Mouse (Mus musculus): Measurements from ENCODE around the gene Nrl. TPM values are rescaled to one million over a fixed set of nuclear protein-coding genes. Genes with fewer than 3 reads are reported as not detected.

Gene Nrl
- polyA plus RNA-seq, 1 experiment from 2014 or later: not detected

- Histone ChIP-seq H3K4me2 (replicated peaks; ENCODE audit: low read depth, low read length) (peak overlapping the region; percentile 64), H3K4me1 (ENCODE audit: insufficient read depth, low read length) (peaks cover 12% of the 10 kb centered on the region), H3K4me3 (ENCODE audit: low read length) (peak overlapping the region; percentile 64), H3K36me3 (ENCODE audit: insufficient read depth, low read length) (peaks cover 32% of the 10 kb centered on the region), H3K9me3 (ENCODE audit: low read length) (no peaks in the 10 kb centered on the region), H3K27ac (ENCODE audit: low read length) (peak overlapping the region; percentile 93), H3K27me3 (ENCODE audit: insufficient read depth, low read length) (no peaks in the 10 kb centered on the region), H3K9ac (replicated peaks; ENCODE audit: low read length) (peak overlapping the region; percentile 77)
- WGBS: 4% methylated on average over 10 of the region's 10 CpGs
- peak; percentile 47 for ATAC-seq (ENCODE audit: low FRiP score, low TSS enrichment)
Measured at GRCm38 (mm10) chr14:55540787-55541321, 16.1 kb upstream of the Nrl start.

- Histone ChIP-seq H3K27ac (ENCODE audit: low read length) (peak within 1 kb of the TSS; percentile 93), H3K27me3 (ENCODE audit: insufficient read depth, low read length) (no peaks in the 10 kb centered on the region), H3K4me1 (ENCODE audit: insufficient read depth, low read length) (peaks cover 12% of the 10 kb centered on the region), H3K4me3 (ENCODE audit: low read length) (peak within 1 kb of the TSS; percentile 64), H3K9me3 (ENCODE audit: low read length) (no peaks in the 10 kb centered on the region), H3K9ac (replicated peaks; ENCODE audit: low read length) (peak within 1 kb of the TSS; percentile 77), H3K4me2 (replicated peaks; ENCODE audit: low read depth, low read length) (peak within 1 kb of the TSS; percentile 64), H3K36me3 (ENCODE audit: insufficient read depth, low read length) (peaks cover 26% of the 10 kb centered on the region)
- ATAC-seq (ENCODE audit: low FRiP score, low TSS enrichment): peak; percentile 98
- 0% methylated on average over 32 of the region's 32 CpGs for WGBS
Measured at GRCm38 (mm10) chr14:55540067-55540786, 15.4 kb upstream of the Nrl start, which contains the start of gene Pck2. TSS of gene Pck2 (plus strand) at chr14:55540266.

- Histone ChIP-seq H3K4me1 (ENCODE audit: insufficient read depth, low read length) (peaks cover 6% of the 10 kb centered on the region), H3K9ac (replicated peaks; ENCODE audit: low read length) (no peak overlapping the region), H3K36me3 (ENCODE audit: insufficient read depth, low read length) (no peaks in the 10 kb centered on the region), H3K4me2 (replicated peaks; ENCODE audit: low read depth, low read length) (no peak overlapping the region), H3K27ac (ENCODE audit: low read length) (no peak overlapping the region), H3K4me3 (ENCODE audit: low read length) (no peak overlapping the region), H3K9me3 (ENCODE audit: low read length) (no peaks in the 10 kb centered on the region), H3K27me3 (ENCODE audit: insufficient read depth, low read length) (no peaks in the 10 kb centered on the region)
- WGBS: 50% methylated on average over 6 of the region's 6 CpGs
- ATAC-seq (ENCODE audit: low FRiP score, low TSS enrichment): no peak
Measured at GRCm38 (mm10) chr14:55536116-55536745, 11.4 kb upstream of the Nrl start.

- H3K9ac ChIP-seq (replicated peaks; ENCODE audit: low read length): no peak overlapping the region
- no peak overlapping the region for H3K4me2 ChIP-seq (replicated peaks; ENCODE audit: low read depth, low read length)
- no peaks in the 10 kb centered on the region for H3K4me1 ChIP-seq (ENCODE audit: insufficient read depth, low read length)
- ATAC-seq (ENCODE audit: low FRiP score, low TSS enrichment): no peak
- no peak overlapping the region for H3K27ac ChIP-seq (ENCODE audit: low read length)
- WGBS: 27% methylated on average over 3 of the region's 3 CpGs
- H3K9me3 ChIP-seq (ENCODE audit: low read length): no peaks in the 10 kb centered on the region
- H3K4me3 ChIP-seq (ENCODE audit: low read length): no peak overlapping the region
- H3K27me3 ChIP-seq (ENCODE audit: insufficient read depth, low read length): peaks cover 16% of the 10 kb centered on the region
- H3K36me3 ChIP-seq (ENCODE audit: insufficient read depth, low read length): no peaks in the 10 kb centered on the region
Measured at GRCm38 (mm10) chr14:55527940-55528339, 3.2 kb upstream of the Nrl start.

GRCm38 (mm10) chr14:55526674-55527073, 1.9 kb upstream of the Nrl start:
- no peaks in the 10 kb centered on the region for H3K9me3 ChIP-seq (ENCODE audit: low read length)
- ATAC-seq (ENCODE audit: low FRiP score, low TSS enrichment): no peak
- WGBS: 87% methylated on average over 2 of the region's 2 CpGs

GRCm38 (mm10) chr14:55524062-55524461, 719 bp downstream of the Nrl start:
- Histone ChIP-seq H3K36me3 (ENCODE audit: insufficient read depth, low read length) (no peaks in the 10 kb centered on the region), H3K4me2 (replicated peaks; ENCODE audit: low read depth, low read length) (no peak overlapping the region), H3K9me3 (ENCODE audit: low read length) (no peaks in the 10 kb centered on the region), H3K4me1 (ENCODE audit: insufficient read depth, low read length) (peaks cover 9% of the 10 kb centered on the region; the same call in 1 of the 2 replicates), H3K9ac (replicated peaks; ENCODE audit: low read length) (no peak overlapping the region), H3K27ac (ENCODE audit: low read length) (no peak overlapping the region), H3K4me3 (ENCODE audit: low read length) (no peak overlapping the region), H3K27me3 (ENCODE audit: insufficient read depth, low read length) (peaks cover 41% of the 10 kb centered on the region)
- 61% methylated on average over 4 of the region's 4 CpGs for whole genome bisulfite sequencing
- ATAC-seq (ENCODE audit: low FRiP score, low TSS enrichment): no peak

More at GRCm38 (mm10) chr14:55526674-55527073, 1.9 kb upstream of the Nrl start:
- peaks cover 27% of the 10 kb centered on the region for H3K27me3 ChIP-seq (ENCODE audit: insufficient read depth, low read length)
- no peaks in the 10 kb centered on the region for H3K4me1 ChIP-seq (ENCODE audit: insufficient read depth, low read length)
- no peaks in the 10 kb centered on the region for H3K36me3 ChIP-seq (ENCODE audit: insufficient read depth, low read length)
- H3K9ac ChIP-seq (replicated peaks; ENCODE audit: low read length): no peak overlapping the region
- no peak overlapping the region for H3K4me3 ChIP-seq (ENCODE audit: low read length)
- no peak overlapping the region for H3K27ac ChIP-seq (ENCODE audit: low read length)
- no peak overlapping the region for H3K4me2 ChIP-seq (replicated peaks; ENCODE audit: low read depth, low read length)

- Histone ChIP-seq H3K9ac (replicated peaks; ENCODE audit: low read length) (peak overlapping the region; percentile 51), H3K4me1 (ENCODE audit: insufficient read depth, low read length) (peaks cover 9% of the 10 kb centered on the region; the same call in 1 of the 2 replicates), H3K27ac (ENCODE audit: low read length) (no peak overlapping the region), H3K4me3 (ENCODE audit: low read length) (peak overlapping the region; percentile 52), H3K36me3 (ENCODE audit: insufficient read depth, low read length) (no peaks in the 10 kb centered on the region), H3K9me3 (ENCODE audit: low read length) (no peaks in the 10 kb centered on the region), H3K27me3 (ENCODE audit: insufficient read depth, low read length) (peaks cover 44% of the 10 kb centered on the region), H3K4me2 (replicated peaks; ENCODE audit: low read depth, low read length) (peak overlapping the region; percentile 94)
- peak; percentile 39 for ATAC-seq (ENCODE audit: low FRiP score, low TSS enrichment)
- WGBS: under 1% methylated on average over 61 of the region's 61 CpGs
Measured at GRCm38 (mm10) chr14:55520451-55521361, 4.1 kb downstream of the Nrl start.

- Histone ChIP-seq H3K4me3 (ENCODE audit: low read length) (no peak overlapping the region), H3K4me2 (replicated peaks; ENCODE audit: low read depth, low read length) (no peak overlapping the region), H3K9me3 (ENCODE audit: low read length) (no peaks in the 10 kb centered on the region), H3K9ac (replicated peaks; ENCODE audit: low read length) (no peak overlapping the region), H3K27ac (ENCODE audit: low read length) (no peak overlapping the region), H3K36me3 (ENCODE audit: insufficient read depth, low read length) (no peaks in the 10 kb centered on the region), H3K27me3 (ENCODE audit: insufficient read depth, low read length) (peaks cover 44% of the 10 kb centered on the region), H3K4me1 (ENCODE audit: insufficient read depth, low read length) (peaks cover 9% of the 10 kb centered on the region; the same call in 1 of the 2 replicates)
- 70% methylated on average over 4 of the region's 4 CpGs for WGBS
- ATAC-seq (ENCODE audit: low FRiP score, low TSS enrichment): no peak
Measured at GRCm38 (mm10) chr14:55519604-55520003, 5.2 kb downstream of the Nrl start.

GRCm38 (mm10) chr14:55518897-55519296, 5.9 kb downstream of the Nrl start:
- no peak overlapping the region for H3K9ac ChIP-seq (replicated peaks; ENCODE audit: low read length)
- H3K27ac ChIP-seq (ENCODE audit: low read length): no peak overlapping the region
- no peak overlapping the region for H3K4me3 ChIP-seq (ENCODE audit: low read length)
- no peaks in the 10 kb centered on the region for H3K36me3 ChIP-seq (ENCODE audit: insufficient read depth, low read length)
- H3K4me2 ChIP-seq (replicated peaks; ENCODE audit: low read depth, low read length): no peak overlapping the region
- no peak for ATAC-seq (ENCODE audit: low FRiP score, low TSS enrichment)
- peaks cover 44% of the 10 kb centered on the region for H3K27me3 ChIP-seq (ENCODE audit: insufficient read depth, low read length)
- 40% methylated on average over 2 of the region's 2 CpGs for whole genome bisulfite sequencing
- peaks cover 9% of the 10 kb centered on the region; the same call in 1 of the 2 replicates for H3K4me1 ChIP-seq (ENCODE audit: insufficient read depth, low read length)
- no peaks in the 10 kb centered on the region for H3K9me3 ChIP-seq (ENCODE audit: low read length)

Measured in kidney, embryonic 16.5 days (tissue).